Comparison of ENCODE assay signal across 30 mouse cellular contexts in the genomic region with DNA sequence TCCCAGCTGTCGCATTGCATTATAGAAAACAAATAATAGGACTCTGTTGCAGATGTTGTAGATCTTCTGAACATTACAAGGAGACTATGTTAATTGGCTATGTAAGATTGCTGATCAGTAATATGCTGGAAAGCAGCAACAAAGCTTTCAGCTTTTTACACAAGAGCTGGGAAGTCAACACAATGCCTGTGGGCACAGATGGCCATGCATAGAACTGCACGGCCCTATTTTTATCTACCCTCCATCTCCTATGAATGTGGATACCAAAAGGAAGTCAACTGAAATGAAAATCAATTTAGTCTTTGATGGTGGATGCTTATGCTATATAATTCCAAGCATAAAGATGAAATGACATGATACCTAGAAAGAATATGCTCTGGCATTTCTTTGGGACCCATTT. TPM values are rescaled to one million over a fixed set of nuclear protein-coding genes. Genes with fewer than 3 reads are reported as not detected.
"Had no signal": no experiment of that assay in that cellular context is flagged by ENCODE, and none has a peak within 500 bp of the region (broad histone marks: within the 10 kb centered on the region; RNA-seq: fewer than 3 reads in every experiment).

No protein-coding gene starts in this region.

- H3K9ac ChIP-seq: heart, embryonic 12.5 days; hindbrain, embryonic 12.5 days; hindbrain, embryonic 14.5 days; kidney, embryonic 15.5 days; limb, embryonic 12.5 days; liver, embryonic 13.5 days; liver, embryonic 15.5 days had no signal

- H3K27me3 ChIP-seq: heart, embryonic 12.5 days; hindbrain, embryonic 12.5 days; kidney, embryonic 15.5 days; limb, embryonic 12.5 days; liver, embryonic 13.5 days; liver, embryonic 15.5 days had no signal

- DNase-seq: gastrocnemius, adult 2 months; gastrocnemius, postnatal 10 days; gastrocnemius, postnatal 25 days; heart, adult 18-20 months; heart, postnatal 10 days; heart, postnatal 4 days; kidney, adult 11 months; kidney, adult 2 months; kidney, adult 9 months; kidney, postnatal 25 days; kidney, postnatal 4 days; layer of hippocampus, adult 9-11 months; liver; liver, embryonic 13.5 days had no signal

- H3K4me3 ChIP-seq: gastrocnemius, adult 2 months; heart, embryonic 10.5 days; heart, embryonic 12.5 days; hindbrain, embryonic 10.5 days; hindbrain, embryonic 12.5 days; kidney, embryonic 15.5 days; left cerebral cortex, adult 2 months; limb, embryonic 10.5 days; limb, embryonic 12.5 days; liver, embryonic 13.5 days; liver, embryonic 15.5 days had no signal

- H3K36me3 ChIP-seq: heart, embryonic 10.5 days; heart, embryonic 12.5 days; hindbrain, embryonic 10.5 days; hindbrain, embryonic 12.5 days; kidney, embryonic 15.5 days; limb, embryonic 10.5 days; limb, embryonic 12.5 days; liver, embryonic 13.5 days; liver, embryonic 15.5 days had no signal

- ATAC-seq: hindbrain, embryonic 16.5 days; intestine, embryonic 16.5 days had no signal

- H3K4me2 ChIP-seq: heart, embryonic 12.5 days; hindbrain, embryonic 12.5 days; hindbrain, embryonic 14.5 days; kidney, embryonic 15.5 days; limb, embryonic 12.5 days; liver, embryonic 11.5 days; liver, embryonic 13.5 days; liver, embryonic 15.5 days had no signal

- H3K27ac ChIP-seq: gastrocnemius, adult 2 months; heart, embryonic 10.5 days; hindbrain, embryonic 10.5 days; hindbrain, embryonic 12.5 days; hindbrain, embryonic 14.5 days; kidney, embryonic 15.5 days; kidney, postnatal 0 days; left cerebral cortex, adult 2 months; limb, embryonic 10.5 days; limb, embryonic 12.5 days; liver, embryonic 13.5 days; liver, embryonic 15.5 days had no signal

- H3K4me1 ChIP-seq: heart, embryonic 10.5 days; heart, embryonic 12.5 days; hindbrain, embryonic 10.5 days; hindbrain, embryonic 12.5 days; kidney, embryonic 15.5 days; limb, embryonic 10.5 days; limb, embryonic 12.5 days; liver, embryonic 13.5 days; liver, embryonic 15.5 days had no signal

- H3K9me3 ChIP-seq: heart, embryonic 10.5 days; heart, embryonic 12.5 days; hindbrain, embryonic 10.5 days; hindbrain, embryonic 12.5 days; kidney, embryonic 15.5 days; limb, embryonic 10.5 days; limb, embryonic 12.5 days; liver, embryonic 13.5 days; liver, embryonic 15.5 days had no signal

RNA-seq across cellular contexts. Expression of gene Gabrg2, which starts 47.1 kb away (rescaled TPM):
- total RNA-seq: granulocyte monocyte progenitor cell, adult 5-6 weeks; heart, adult 18-20 months; heart, postnatal 10 days; heart, postnatal 25 days; heart, postnatal 4 days had no signal
- polyA plus RNA-seq: heart, embryonic 10.5 days; heart, embryonic 12.5 days; limb, embryonic 10.5 days; liver, embryonic 11.5 days had no signal
